Mouse (Mus musculus) embryonic fibroblast, embryonic 13.5 days (primary cell): Measurements from ENCODE around the gene Dtnb. TPM values are rescaled to one million over a fixed set of nuclear protein-coding genes. Genes with fewer than 3 reads are reported as not detected.

Experiments
- H3K27ac ChIP-seq: 2 replicates; pipeline ENCODE4 v1.5.1; 2012; ENCODE audit warnings: low read length, control low read depth, inconsistent platforms; ENCODE audit not compliant: insufficient read depth
- H3K4me1 ChIP-seq: 2 replicates; pipeline ENCODE4 v1.6.1; 2011; ENCODE audit warnings: low read length; ENCODE audit not compliant: control insufficient read depth, insufficient read depth
- H3K4me3 ChIP-seq: 2 replicates; pipeline ENCODE4 v1.5.1; 2011; ENCODE audit warnings: mild to moderate bottlenecking, control low read depth, low read length; ENCODE audit not compliant: insufficient read depth
- CTCF ChIP-seq: IDR thresholded peaks from 2 replicates; pipeline ENCODE4 v1.5.1; 2011; ENCODE audit warnings: mild to moderate bottlenecking, control low read depth, low read length, moderate library complexity, borderline replicate concordance; ENCODE audit not compliant: insufficient read depth
- POLR2A ChIP-seq: IDR thresholded peaks from 2 replicates; pipeline ENCODE4 v1.6.1; 2011; ENCODE audit warnings: low read depth, mild to moderate bottlenecking, control low read depth, low read length, moderate library complexity
- polyA plus RNA-seq: library from polyadenylated mRNA; stranded (reverse); fragments of >200 nt; gene quantifications from 2 replicates; pipeline ENCODE4 v1.2.4, GENCODE M21; 2011; ENCODE audit warnings: low read depth; ENCODE audit not compliant: missing spikeins, insufficient read length

Gene Dtnb
- polyA plus RNA-seq, 1 experiment: 19.0 TPM

DNA sequence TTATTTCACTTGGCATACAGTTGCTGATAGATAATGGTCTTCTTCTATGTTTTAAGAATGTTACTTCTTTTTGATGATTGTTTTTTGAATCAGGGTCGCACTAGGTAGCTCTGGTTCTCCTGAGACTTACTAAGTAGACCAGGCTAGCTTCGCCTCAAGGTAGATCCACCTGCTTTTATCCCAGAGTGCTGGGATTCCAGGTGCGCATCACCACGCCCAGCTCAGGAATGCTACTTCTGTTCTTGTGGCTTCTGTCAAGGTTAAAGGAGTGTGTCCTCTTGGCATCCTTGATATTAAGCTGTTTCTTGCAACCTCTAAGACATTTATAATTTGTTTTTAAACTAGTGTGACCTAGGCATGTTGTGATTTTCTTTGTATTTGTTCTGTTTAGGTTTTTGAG, 30.6 kb downstream of the Dtnb start:
- H3K4me3 ChIP-seq: no peak overlapping the region
- H3K27ac ChIP-seq: no peak overlapping the region
- no peaks in the 10 kb centered on the region for H3K4me1 ChIP-seq
- no peak for TF ChIP-seq CTCF
- no peak for TF ChIP-seq POLR2A

DNA sequence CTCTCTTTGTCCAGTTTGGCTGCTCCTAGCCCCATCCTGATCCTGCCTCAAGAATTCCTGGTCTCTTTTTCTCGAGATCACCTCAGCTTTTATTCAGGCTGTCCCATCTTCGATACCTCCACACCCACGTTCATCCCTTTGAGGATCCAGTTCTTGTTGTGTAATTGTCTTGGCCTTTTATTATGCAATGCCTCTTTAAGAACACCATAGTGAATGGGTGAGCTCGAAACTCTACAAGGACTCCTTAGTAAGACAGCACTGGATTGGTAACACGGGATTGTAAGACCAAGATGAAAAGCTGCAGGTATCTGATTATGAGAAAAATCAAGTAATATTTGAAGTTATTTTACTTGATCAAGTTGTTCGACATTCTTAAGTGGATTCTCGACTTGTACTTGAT, 34.0 kb downstream of the Dtnb start:
- Histone ChIP-seq H3K27ac (no peak overlapping the region), H3K4me1 (no peaks in the 10 kb centered on the region), H3K4me3 (no peak overlapping the region)
- no peak for TF ChIP-seq POLR2A
- no peak for TF ChIP-seq CTCF

DNA sequence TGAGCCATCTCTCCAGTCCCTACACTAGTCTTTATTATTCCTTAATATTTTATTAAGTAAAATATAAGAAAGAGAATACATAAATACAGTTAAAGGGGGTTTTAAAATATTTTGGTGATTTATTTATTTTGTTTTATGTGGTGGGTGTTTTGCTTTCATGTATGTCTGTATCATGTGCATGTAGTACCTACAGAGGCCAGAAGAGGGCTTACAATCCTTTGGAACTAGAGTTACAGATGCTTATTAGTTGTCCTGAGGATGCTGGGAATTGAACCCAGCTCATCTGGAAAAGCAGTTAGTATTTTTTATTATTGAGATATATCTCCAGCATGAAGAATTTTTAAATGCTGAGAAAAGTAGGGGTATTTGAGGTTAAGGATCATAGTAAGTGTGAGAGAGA, 37.6 kb downstream of the Dtnb start:
- Histone ChIP-seq H3K27ac (no peak overlapping the region), H3K4me3 (no peak overlapping the region), H3K4me1 (no peaks in the 10 kb centered on the region)
- TF ChIP-seq CTCF (no peak), POLR2A (no peak)

DNA sequence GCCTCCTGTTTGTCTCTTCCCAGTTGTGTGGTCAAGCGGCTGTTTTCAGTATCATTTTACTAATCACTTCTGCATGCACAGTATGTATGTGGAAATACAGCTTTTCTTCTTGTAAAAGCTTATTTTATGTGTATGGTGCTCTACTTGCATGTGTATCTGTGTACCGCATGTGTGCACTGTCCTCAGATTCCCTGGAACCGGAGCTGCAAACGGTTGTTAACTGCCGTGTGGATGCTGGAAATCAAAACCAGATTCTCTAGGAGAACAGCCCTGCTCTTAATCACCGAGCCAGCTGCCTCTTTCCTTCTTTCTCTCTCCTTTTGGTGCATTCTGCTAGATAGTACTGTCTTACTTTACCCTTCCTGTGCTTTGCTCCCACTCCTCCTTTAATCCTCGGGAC, 39.7 kb downstream of the Dtnb start:
- H3K27ac ChIP-seq: no peak overlapping the region
- H3K4me1 ChIP-seq: no peaks in the 10 kb centered on the region
- no peak for TF ChIP-seq POLR2A
- TF ChIP-seq CTCF: no peak
- no peak overlapping the region for H3K4me3 ChIP-seq

DNA sequence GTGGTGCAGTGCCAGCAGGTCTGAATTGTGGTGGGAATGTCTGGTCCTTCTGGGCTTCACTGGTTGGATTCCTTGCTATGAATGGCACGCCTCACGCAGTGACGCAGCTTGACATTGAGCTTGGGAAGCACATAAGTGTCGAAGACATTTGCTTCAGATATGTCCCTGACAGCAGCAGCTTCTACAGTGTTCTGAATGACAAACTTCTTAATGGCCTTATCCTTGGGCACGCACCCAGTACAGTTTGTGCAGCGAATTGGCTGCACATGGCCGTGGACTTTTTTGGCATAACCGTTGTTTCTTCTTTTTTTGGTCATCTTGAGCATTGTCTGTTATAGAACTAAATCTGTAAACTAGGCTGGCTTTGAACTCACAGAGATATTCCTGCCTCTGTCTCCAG, 42.9 kb downstream of the Dtnb start:
- Histone ChIP-seq H3K4me1 (no peaks in the 10 kb centered on the region), H3K27ac (no peak overlapping the region), H3K4me3 (no peak overlapping the region)
- no peak for TF ChIP-seq CTCF
- TF ChIP-seq POLR2A: no peak

DNA sequence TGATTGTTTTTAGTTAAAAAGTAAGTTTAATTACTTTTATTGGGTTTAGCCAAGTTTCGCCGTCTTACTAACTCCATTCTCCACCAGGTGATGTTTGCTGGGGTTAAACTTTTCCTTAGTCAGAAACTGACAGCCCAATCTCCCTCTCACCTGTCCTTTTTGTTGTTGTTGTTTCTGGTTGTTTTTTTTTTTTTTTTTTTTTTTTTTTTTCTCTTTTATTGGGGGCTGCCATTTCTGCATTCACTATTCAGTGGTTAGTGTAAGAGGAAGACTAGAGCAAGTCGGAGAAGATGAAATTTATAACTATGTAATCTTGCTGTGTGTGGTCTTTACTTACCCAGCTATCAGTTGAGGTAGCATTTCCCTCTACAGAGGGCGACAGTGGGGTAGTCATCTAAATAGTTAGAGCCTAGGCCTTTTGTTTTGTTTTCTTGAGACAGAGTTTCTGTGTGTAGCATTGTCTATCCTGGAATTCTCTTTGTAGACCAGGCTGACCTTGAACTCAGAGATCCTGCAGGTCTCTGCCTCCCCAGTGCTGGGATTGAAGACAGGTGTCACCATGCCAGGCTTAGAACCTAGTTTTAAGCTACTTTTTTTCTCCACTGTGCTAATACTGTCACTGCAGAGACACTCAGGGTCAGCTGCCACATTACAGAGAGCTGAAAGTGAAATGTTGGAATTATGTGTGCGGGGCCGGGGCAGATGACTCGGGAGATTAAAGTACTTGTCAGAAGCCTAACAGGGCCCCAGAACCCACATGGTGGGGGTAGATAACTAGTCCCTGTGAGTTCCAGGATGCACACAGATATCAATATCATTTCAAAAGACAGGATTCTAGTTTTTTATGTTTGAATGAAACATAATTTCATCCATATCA, 46.2 kb downstream of the Dtnb start:
- TF ChIP-seq CTCF (no peak), POLR2A (no peak)
- H3K4me1 ChIP-seq: no peaks in the 10 kb centered on the region
- no peak overlapping the region for H3K27ac ChIP-seq
- H3K4me3 ChIP-seq: no peak overlapping the region

DNA sequence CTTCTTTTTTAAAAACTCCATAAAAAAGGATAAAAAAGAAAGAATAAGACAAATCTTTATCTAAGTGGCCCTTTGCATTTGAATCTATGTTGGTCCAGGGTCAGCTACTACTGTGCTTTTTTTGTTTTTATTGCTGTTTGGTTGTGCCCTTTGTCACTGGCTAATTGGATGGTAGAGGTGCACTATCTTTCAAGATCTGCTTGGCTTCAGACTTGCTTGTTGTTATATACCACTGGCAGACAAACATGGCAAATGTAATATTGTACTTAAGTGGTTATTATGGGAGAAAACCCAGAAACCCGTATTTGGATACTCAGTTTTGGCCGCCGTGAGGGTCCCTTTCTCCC, 46.8 kb downstream of the Dtnb start:
- Histone ChIP-seq H3K27ac (no peak overlapping the region), H3K4me3 (no peak overlapping the region), H3K4me1 (no peaks in the 10 kb centered on the region)
- no peak for TF ChIP-seq CTCF
- no peak for TF ChIP-seq POLR2A

DNA sequence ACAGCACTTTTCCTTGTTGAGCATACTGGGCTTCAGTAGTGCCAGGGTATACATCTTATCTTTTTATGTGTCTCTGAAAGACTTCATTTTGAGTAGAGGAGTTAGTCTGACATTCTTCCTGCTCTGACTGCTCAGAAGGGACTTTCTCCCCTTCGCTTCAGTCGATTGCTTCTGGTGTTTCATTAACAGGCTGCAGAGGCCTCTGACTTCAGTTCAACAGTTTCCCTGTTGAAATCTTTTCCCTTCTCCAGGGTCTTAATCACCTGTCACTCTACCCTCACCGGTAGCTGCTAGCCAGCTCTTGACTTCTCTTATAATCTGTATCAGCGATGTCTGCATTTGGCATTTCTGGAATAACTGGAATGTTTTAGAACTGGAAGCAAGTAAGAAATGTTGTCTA, 54.7 kb downstream of the Dtnb start:
- no peak overlapping the region for H3K4me3 ChIP-seq
- no peaks in the 10 kb centered on the region for H3K4me1 ChIP-seq
- TF ChIP-seq POLR2A (no peak), CTCF (no peak)
- H3K27ac ChIP-seq: no peak overlapping the region

DNA sequence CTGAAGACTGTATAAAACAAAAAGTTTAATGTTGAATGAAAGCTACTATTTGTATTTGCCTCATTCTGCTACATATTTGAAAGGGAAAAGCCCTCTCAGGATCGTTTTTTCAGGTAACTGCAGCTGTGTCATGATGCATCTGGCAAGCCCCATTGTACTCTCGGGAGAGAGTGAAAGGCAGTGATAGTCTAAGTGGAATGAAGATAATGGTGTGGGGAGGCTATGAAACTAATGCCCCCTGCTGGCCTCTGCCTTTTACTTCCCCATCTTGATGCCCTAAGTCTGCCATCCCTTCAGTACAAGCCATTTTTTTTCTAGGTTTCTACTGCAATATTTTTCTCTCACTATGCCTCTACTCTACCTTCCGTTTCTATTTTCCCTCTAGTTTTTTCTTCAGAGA, 69.8 kb downstream of the Dtnb start:
- no peak overlapping the region for H3K4me3 ChIP-seq
- no peaks in the 10 kb centered on the region for H3K4me1 ChIP-seq
- no peak for TF ChIP-seq CTCF
- no peak for TF ChIP-seq POLR2A
- no peak overlapping the region for H3K27ac ChIP-seq

DNA sequence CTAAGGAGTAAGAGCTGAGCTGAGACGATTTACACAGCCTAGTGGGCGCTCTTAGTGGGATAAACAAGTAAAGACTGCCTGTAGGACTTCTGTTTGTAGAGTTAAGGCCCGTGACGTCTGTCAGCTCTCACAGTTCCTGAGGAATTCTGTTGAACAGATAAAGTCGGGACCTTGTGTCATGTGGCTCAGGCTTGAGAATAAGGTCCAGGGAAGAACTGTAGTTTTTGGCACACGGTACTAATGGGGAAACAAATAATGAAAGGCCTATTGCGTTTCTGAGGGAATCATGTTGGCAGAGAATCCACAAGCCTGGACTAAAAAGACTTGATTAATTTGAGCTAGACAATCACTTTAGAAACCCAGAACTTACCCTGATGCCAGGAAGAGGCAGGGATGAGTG, 84.6 kb downstream of the Dtnb start:
- Histone ChIP-seq H3K4me1 (no peaks in the 10 kb centered on the region), H3K27ac (no peak overlapping the region)
- TF ChIP-seq CTCF: no peak
- no peak for TF ChIP-seq POLR2A

DNA sequence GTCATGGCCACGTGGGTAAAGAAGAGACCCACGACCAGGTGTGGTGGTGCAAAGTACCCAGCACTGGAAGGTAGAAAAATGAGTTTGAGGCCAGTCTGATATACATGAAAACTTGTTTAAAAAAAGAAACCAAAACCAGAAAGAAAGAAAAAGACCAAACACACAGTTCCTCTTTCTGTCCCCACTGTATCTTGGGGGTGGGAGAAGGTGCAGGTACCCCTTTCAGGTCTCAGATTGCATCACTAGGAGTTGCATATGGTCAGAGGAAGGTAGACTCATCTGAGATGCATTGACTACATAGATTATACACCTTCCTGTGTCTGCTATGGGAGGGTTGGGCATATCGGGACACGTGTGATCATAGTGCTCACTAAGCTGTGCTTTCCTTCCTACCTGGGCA, 85.1 kb downstream of the Dtnb start:
- TF ChIP-seq POLR2A (no peak), CTCF (no peak)
- no peak overlapping the region for H3K4me3 ChIP-seq
- H3K4me1 ChIP-seq: no peaks in the 10 kb centered on the region

More for the DNA sequence above, 84.6 kb downstream of the Dtnb start:
- H3K4me3 ChIP-seq: no peak overlapping the region

More for the DNA sequence above, 85.1 kb downstream of the Dtnb start:
- H3K27ac ChIP-seq: no peak overlapping the region
